Mouse (Mus musculus): ENCODE results near the gene Tdrd7. TPM values are rescaled to one million over a fixed set of nuclear protein-coding genes. Genes with fewer than 3 reads are reported as not detected.

The Tdrd7 gene
- 27.0 and 27.8 TPM in 2 replicates for total RNA-seq (2014; rRNA removed)
- polyA plus RNA-seq (2012; rRNA removed), result 10.9 and 11.3 TPM in 2 replicates

DNA sequence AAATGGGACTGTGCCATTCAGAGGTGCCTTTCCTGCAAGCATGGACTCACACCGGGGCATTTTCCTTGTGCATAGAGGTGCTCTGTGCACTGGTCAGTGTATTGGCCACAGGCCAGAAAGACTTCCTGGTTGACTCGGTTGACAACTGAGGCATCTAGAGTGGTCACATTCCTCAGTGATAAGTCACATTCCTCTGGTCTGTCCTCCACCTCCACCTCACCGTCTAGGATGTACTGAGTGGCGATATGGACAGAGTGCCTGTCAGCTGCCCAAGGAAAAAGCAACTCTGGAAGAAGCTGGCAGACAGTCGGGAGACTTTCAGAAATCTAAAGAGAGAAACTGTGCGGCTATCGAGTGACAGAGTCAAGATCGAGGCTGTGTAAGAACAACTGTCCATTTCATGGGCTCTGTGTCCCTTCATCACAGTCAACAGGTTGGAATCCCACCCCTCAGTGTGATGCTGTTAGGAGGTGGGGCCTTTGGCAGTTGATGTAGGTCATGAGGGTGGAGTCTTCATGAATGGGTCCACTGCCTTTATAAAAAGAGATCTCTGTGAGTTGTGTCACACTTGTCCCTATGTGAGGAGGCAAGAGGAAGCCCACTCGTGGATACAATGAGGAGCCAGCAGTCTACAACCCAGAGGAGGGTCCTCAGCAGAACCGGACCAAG, at the start of gene Tdrd7:
Gene Tdrd7, plus strand, starts transcription at position 564 of the 669 bp plus-strand sequence.
- no peaks in the 10 kb centered on the region for H3K27me3 ChIP-seq (ENCODE audit: control insufficient read depth, insufficient read depth, low read length)
- H3K4me1 ChIP-seq (ENCODE audit: control insufficient read depth, insufficient read depth, low read length), result peaks cover 41% of the 10 kb centered on the region
- peak within 1 kb of the TSS; percentile 93 for H3K27ac ChIP-seq (replicated peaks; ENCODE audit: insufficient read depth, low read depth, low read length)
- TF ChIP-seq POLR2A (IDR thresholded peaks at IDR 0.05; ENCODE audit: extremely low read depth, insufficient read depth, low read length), result no peak
- no peak for TF ChIP-seq CTCF (IDR thresholded peaks at IDR 0.05; ENCODE audit: low read depth, low read length)
- H3K36me3 ChIP-seq (ENCODE audit: control insufficient read depth, insufficient read depth, low read length), result no peaks in the 10 kb centered on the region
- WGBS, result 52% methylated on average over 10 of the region's 10 CpGs
- DNase-seq (ENCODE audit: extremely low read depth, low read depth, low spot score), result peak; percentile 12
- no peaks in the 10 kb centered on the region for H3K79me2 ChIP-seq (ENCODE audit: control insufficient read depth, insufficient read depth, low read length)
- no peak within 1 kb of the TSS for H3K4me3 ChIP-seq (ENCODE audit: insufficient read depth, low read depth, low read length)
- H3K9ac ChIP-seq (ENCODE audit: low read depth, low read length), result peak within 1 kb of the TSS; percentile 34; the same call in 1 of the 2 replicates

DNA sequence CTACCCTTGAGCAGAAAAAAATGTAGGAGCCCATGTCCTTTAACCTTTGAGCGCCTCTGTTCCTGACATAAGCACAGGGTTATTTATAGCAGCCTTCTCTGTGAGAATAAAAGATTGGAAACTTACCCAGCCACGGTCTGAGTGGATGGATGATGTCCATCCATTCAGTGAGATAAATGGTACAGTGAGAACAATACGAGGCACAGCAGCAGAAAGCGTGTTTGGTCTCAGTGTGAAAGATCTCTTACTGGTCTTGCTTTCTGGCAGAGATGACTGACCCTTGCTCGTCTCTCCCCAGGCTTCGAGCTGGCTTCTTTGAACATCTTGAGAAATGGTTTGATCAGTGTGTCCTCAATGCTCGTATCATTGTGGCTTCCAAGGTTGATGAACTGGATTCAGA, 48.0 kb upstream of the Tdrd7 start:
- Histone ChIP-seq H3K4me3 (ENCODE audit: insufficient read depth, low read depth, low read length) (no peak overlapping the region), H3K79me2 (ENCODE audit: control insufficient read depth, insufficient read depth, low read length) (no peaks in the 10 kb centered on the region), H3K4me1 (ENCODE audit: control insufficient read depth, insufficient read depth, low read length) (no peaks in the 10 kb centered on the region), H3K9ac (ENCODE audit: low read depth, low read length) (no peak overlapping the region), H3K27me3 (ENCODE audit: control insufficient read depth, insufficient read depth, low read length) (no peaks in the 10 kb centered on the region), H3K27ac (replicated peaks; ENCODE audit: insufficient read depth, low read depth, low read length) (no peak overlapping the region), H3K36me3 (ENCODE audit: control insufficient read depth, insufficient read depth, low read length) (no peaks in the 10 kb centered on the region)
- TF ChIP-seq CTCF (IDR thresholded peaks at IDR 0.05; ENCODE audit: low read depth, low read length), result no peak
- no peak for TF ChIP-seq POLR2A (IDR thresholded peaks at IDR 0.05; ENCODE audit: extremely low read depth, insufficient read depth, low read length)
- WGBS, result 76% methylated on average over 7 of the region's 7 CpGs
- no peak for DNase-seq (ENCODE audit: extremely low read depth, low read depth, low spot score)

DNA sequence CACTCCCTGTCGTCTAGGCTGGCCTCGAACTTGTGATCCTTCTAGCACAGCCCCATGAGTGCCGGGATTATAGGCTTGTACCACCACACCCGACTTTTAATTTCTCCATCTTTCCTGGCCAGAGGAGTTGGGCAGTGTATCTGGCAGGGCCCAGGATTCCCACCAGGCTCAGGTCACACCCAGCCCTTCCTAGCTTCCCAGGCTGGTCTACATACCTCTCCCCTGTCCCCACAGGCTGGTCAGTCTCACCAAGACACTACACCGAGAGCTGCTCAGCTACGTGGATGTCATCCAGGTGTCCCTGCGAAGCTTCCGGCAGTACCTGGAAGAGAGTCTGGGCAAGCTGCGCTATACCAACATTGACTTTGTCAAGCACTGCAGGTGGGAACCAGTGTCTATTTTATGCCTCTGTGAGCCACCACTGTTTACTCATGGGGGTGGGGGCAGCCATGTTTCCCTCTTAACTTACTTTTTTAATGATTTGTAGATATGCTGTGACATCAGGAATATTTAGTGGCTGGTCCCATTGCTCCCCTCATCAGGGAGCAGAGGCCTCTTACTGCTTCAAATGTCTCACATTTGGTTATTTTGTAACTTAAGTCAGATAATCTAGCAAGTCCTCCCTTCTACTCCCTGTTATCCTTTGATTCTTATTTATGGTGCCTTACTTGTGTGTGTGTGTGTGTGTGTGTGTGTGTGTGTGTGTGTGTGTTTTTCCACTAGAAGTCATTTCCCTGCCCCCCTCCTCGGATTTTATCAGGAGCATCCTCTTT, 43.3 kb upstream of the Tdrd7 start:
- TF ChIP-seq CTCF (IDR thresholded peaks at IDR 0.05; ENCODE audit: low read depth, low read length) (no peak), POLR2A (IDR thresholded peaks at IDR 0.05; ENCODE audit: extremely low read depth, insufficient read depth, low read length) (no peak)
- Histone ChIP-seq H3K79me2 (ENCODE audit: control insufficient read depth, insufficient read depth, low read length) (no peaks in the 10 kb centered on the region), H3K27ac (replicated peaks; ENCODE audit: insufficient read depth, low read depth, low read length) (no peak overlapping the region), H3K9ac (ENCODE audit: low read depth, low read length) (no peak overlapping the region), H3K4me3 (ENCODE audit: insufficient read depth, low read depth, low read length) (no peak overlapping the region), H3K27me3 (ENCODE audit: control insufficient read depth, insufficient read depth, low read length) (no peaks in the 10 kb centered on the region), H3K36me3 (ENCODE audit: control insufficient read depth, insufficient read depth, low read length) (no peaks in the 10 kb centered on the region), H3K4me1 (ENCODE audit: control insufficient read depth, insufficient read depth, low read length) (no peaks in the 10 kb centered on the region)
- DNase-seq (ENCODE audit: extremely low read depth, low read depth, low spot score), result no peak
- 76% methylated on average over 10 of the region's 10 CpGs for WGBS

DNA sequence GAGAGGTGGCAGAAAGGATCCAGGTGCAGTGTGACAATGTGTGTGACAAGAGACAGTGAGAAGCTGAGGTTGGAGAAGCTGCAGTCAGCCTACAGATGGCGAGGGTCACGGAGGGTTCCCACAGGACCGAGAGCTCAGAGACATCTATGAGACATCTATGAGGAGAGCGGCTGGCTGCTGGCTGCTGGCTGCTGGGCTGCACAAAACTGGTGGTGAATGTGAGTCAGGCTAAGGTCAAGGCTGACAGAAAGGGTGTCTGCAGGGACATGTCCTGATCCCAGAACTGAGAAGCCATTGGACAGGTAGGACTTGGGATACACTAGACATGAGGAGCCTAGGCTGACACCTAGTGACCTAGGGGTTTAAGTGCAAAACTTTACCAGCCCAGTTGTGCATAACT, 41.1 kb upstream of the Tdrd7 start:
- no peaks in the 10 kb centered on the region for H3K4me1 ChIP-seq (ENCODE audit: control insufficient read depth, insufficient read depth, low read length)
- WGBS, result 89% methylated on average over 4 of the region's 4 CpGs
- no peaks in the 10 kb centered on the region for H3K79me2 ChIP-seq (ENCODE audit: control insufficient read depth, insufficient read depth, low read length)
- no peak overlapping the region for H3K9ac ChIP-seq (ENCODE audit: low read depth, low read length)
- H3K27ac ChIP-seq (replicated peaks; ENCODE audit: insufficient read depth, low read depth, low read length), result no peak overlapping the region
- no peak for DNase-seq (ENCODE audit: extremely low read depth, low read depth, low spot score)
- TF ChIP-seq CTCF (IDR thresholded peaks at IDR 0.05; ENCODE audit: low read depth, low read length) (no peak), POLR2A (IDR thresholded peaks at IDR 0.05; ENCODE audit: extremely low read depth, insufficient read depth, low read length) (no peak)
- no peak overlapping the region for H3K4me3 ChIP-seq (ENCODE audit: insufficient read depth, low read depth, low read length)
- H3K27me3 ChIP-seq (ENCODE audit: control insufficient read depth, insufficient read depth, low read length), result no peaks in the 10 kb centered on the region
- H3K36me3 ChIP-seq (ENCODE audit: control insufficient read depth, insufficient read depth, low read length), result no peaks in the 10 kb centered on the region

GRCm38 (mm10) chr4:45928561-45928960, 36.6 kb upstream of the Tdrd7 start:
- no peak overlapping the region for H3K4me3 ChIP-seq (ENCODE audit: insufficient read depth, low read depth, low read length)

More at GRCm38 (mm10) chr4:45928561-45928960, 36.6 kb upstream of the Tdrd7 start:
- DNase-seq (ENCODE audit: extremely low read depth, low read depth, low spot score), result no peak
- H3K36me3 ChIP-seq (ENCODE audit: control insufficient read depth, insufficient read depth, low read length), result no peaks in the 10 kb centered on the region
- no peak overlapping the region for H3K9ac ChIP-seq (ENCODE audit: low read depth, low read length)
- no peak overlapping the region for H3K27ac ChIP-seq (replicated peaks; ENCODE audit: insufficient read depth, low read depth, low read length)
- 89% methylated on average over 4 of the region's 4 CpGs for WGBS
- no peaks in the 10 kb centered on the region for H3K4me1 ChIP-seq (ENCODE audit: control insufficient read depth, insufficient read depth, low read length)
- TF ChIP-seq POLR2A (IDR thresholded peaks at IDR 0.05; ENCODE audit: extremely low read depth, insufficient read depth, low read length) (no peak), CTCF (IDR thresholded peaks at IDR 0.05; ENCODE audit: low read depth, low read length) (no peak)
- no peaks in the 10 kb centered on the region for H3K27me3 ChIP-seq (ENCODE audit: control insufficient read depth, insufficient read depth, low read length)
- no peaks in the 10 kb centered on the region for H3K79me2 ChIP-seq (ENCODE audit: control insufficient read depth, insufficient read depth, low read length)
